Mouse (Mus musculus) limb, embryonic 15.5 days (tissue): ENCODE measurements around the gene Hexb. TPM values are rescaled to one million over a fixed set of nuclear protein-coding genes. Genes with fewer than 3 reads are reported as not detected.
A peak's percentile ranks its signal among the peaks of the same experiment; 100 is the strongest.
"Not testable (repeated sequence)": the region's sequence is repeated elsewhere in the genome, so short reads cannot be mapped to it uniquely, and the experiment has no call there.

ENCODE experiments used
- ATAC-seq: fragments of 200-750 bp; cut with Nextera tagmentation; 2 replicates; pipeline ENCODE4 v1.8.0; 2017; ENCODE audit warnings: low read depth, moderate TSS enrichment; ENCODE audit not compliant: insufficient number of reproducible peaks, low FRiP score, low TSS enrichment
- H3K27ac ChIP-seq: fragments of 300-500 bp; sonication (generic); 2 replicates; pipeline ENCODE4 v1.5.1; 2015; ENCODE audit warnings: moderate library complexity, mild to moderate bottlenecking, inconsistent platforms
- H3K27me3 ChIP-seq: fragments of 300-500 bp; sonication (generic); 2 replicates; pipeline ENCODE4 v1.6.1; 2015; ENCODE audit warnings: inconsistent platforms
- H3K36me3 ChIP-seq: fragments of 300-500 bp; sonication (generic); 2 replicates; pipeline ENCODE4 v1.6.1; 2015; ENCODE audit warnings: inconsistent platforms
- H3K4me1 ChIP-seq: fragments of 300-500 bp; sonication (generic); 2 replicates; pipeline ENCODE4 v1.6.1; 2015; ENCODE audit warnings: inconsistent platforms
- H3K4me2 ChIP-seq: fragments of 300-500 bp; sonication (generic); 2 replicates; pipeline ENCODE4 v1.6.1; 2015; ENCODE audit warnings: mild to moderate bottlenecking, inconsistent platforms
- H3K4me3 ChIP-seq: fragments of 300-500 bp; sonication (generic); 2 replicates; pipeline ENCODE4 v1.5.1; 2015; ENCODE audit warnings: mild to moderate bottlenecking, inconsistent platforms
- H3K9ac ChIP-seq: fragments of 300-500 bp; sonication (generic); 2 replicates; pipeline ENCODE4 v1.6.1; 2015; ENCODE audit warnings: inconsistent platforms
- H3K9me3 ChIP-seq: fragments of 300-500 bp; sonication (generic); 2 replicates; pipeline ENCODE4 v1.6.1; 2016; ENCODE audit warnings: inconsistent platforms
- WGBS: fragments of 180-500 bp; shearing (Covaris S2); methylation state at CpG from one replicate; pipeline ENCODE4 v1.1.7; 2015; 5-methylcytosine and 5-hydroxymethylcytosine counted together
- polyA plus RNA-seq: library from polyadenylated mRNA; unstranded; fragments of >200 nt; fragmentation: Nextera tagmentation; extraction: Ambion mirVana; gene quantifications from 2 replicates; pipeline ENCODE4 v1.2.1, GENCODE M21; 2015

Gene Hexb
- polyA plus RNA-seq, 1 experiment from 2014 or later: 63.1 TPM

DNA sequence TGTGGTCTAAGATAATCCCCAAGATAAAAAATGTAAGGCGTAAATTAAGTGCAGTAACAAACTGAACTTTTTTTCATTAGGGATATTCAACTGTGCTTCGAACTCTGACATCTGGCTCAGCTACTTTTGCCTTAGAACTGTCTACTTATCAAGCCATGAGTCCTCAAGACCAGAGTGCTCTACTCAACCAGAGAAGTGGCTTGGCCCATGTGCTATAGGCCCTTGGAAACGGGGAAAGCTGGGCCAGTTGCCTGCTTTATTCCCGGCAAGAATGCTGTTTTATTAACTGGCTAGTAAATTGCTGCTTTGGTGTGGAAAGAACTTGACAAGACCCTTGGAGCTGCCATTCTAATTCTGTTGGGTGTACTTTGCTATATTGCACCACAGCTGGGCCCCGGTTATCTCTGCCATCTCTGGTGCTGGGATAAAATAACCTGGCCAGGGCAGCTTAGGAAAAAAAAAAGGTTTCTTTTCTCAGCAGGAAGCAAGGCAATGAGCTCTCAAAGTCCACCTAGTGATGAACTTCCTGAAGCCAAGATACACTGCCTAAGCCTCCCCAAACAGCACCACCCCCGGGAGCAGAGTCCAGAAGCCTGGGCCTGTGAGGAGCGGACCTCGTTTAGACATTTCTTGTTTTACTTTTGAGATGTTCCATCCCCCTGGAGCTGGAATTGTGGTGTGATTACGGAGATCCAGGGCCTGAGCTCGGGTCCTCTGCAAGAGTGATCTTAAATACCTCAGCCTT, 22.5 kb downstream of the Hexb start:
- no peak overlapping the region for H3K9ac ChIP-seq
- H3K36me3 ChIP-seq: peaks cover 87% of the 10 kb centered on the region
- H3K4me1 ChIP-seq: no peaks in the 10 kb centered on the region
- no peaks in the 10 kb centered on the region for H3K27me3 ChIP-seq
- 74% methylated on average over 10 of the region's 10 CpGs for WGBS
- no peak for ATAC-seq
- H3K9me3 ChIP-seq: no peaks in the 10 kb centered on the region
- H3K4me3 ChIP-seq: no peak overlapping the region
- H3K27ac ChIP-seq: no peak overlapping the region
- no peak overlapping the region for H3K4me2 ChIP-seq

DNA sequence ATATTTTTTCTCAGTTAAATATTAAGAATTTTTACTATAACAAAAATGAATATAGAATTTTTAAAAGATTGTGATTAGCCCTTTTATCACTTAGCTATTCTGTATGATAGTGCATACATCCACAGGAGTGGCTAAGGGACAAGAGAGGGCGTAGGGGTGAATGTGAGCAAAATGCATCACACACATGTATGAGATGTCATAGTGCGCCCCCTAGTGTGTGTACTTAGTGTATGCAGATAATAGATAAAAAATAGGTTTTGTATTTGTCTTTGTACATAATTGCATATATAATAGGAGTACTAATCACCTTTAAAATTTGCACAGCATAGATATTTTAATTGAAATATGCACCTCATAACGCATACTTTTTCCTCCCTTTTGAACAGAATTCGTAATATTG, 52.3 kb downstream of the Hexb start:
- H3K36me3 ChIP-seq: peaks cover 56% of the 10 kb centered on the region
- H3K27me3 ChIP-seq: no peaks in the 10 kb centered on the region
- 63% methylated on average over 4 of the region's 4 CpGs for WGBS
- H3K4me2 ChIP-seq: no peak overlapping the region
- no peak overlapping the region for H3K9ac ChIP-seq
- no peak for ATAC-seq
- no peak overlapping the region for H3K4me3 ChIP-seq
- H3K9me3 ChIP-seq: no peaks in the 10 kb centered on the region
- H3K4me1 ChIP-seq: no peaks in the 10 kb centered on the region
- no peak overlapping the region for H3K27ac ChIP-seq

DNA sequence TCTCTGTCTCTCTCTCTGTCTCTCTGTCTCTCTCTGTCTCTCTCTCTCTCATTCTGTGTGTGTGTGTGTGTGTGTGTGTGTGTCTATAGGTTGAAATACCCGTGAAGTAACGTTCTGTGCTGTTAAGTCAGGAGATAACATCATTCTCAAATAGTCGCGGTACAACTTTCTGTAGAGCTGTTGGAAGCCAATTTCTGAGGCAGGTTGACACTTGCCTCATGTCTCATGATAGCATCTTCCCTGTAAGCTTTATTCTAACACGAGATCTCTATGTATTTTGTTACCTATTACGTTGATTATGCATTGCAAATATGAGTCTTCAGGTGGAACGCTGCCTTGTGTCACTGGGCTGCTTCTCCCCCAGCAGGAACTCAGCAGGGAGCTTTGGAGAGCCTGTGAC, 55.8 kb downstream of the Hexb start:
- Histone ChIP-seq H3K9ac (no peak overlapping the region), H3K4me2 (no peak overlapping the region), H3K4me1 (peaks cover 7% of the 10 kb centered on the region; the same call in 1 of the 2 replicates), H3K9me3 (no peaks in the 10 kb centered on the region), H3K27me3 (no peaks in the 10 kb centered on the region), H3K27ac (no peak overlapping the region), H3K36me3 (peaks cover 28% of the 10 kb centered on the region), H3K4me3 (no peak overlapping the region)
- WGBS: 82% methylated on average over 7 of the region's 7 CpGs
- no peak for ATAC-seq

DNA sequence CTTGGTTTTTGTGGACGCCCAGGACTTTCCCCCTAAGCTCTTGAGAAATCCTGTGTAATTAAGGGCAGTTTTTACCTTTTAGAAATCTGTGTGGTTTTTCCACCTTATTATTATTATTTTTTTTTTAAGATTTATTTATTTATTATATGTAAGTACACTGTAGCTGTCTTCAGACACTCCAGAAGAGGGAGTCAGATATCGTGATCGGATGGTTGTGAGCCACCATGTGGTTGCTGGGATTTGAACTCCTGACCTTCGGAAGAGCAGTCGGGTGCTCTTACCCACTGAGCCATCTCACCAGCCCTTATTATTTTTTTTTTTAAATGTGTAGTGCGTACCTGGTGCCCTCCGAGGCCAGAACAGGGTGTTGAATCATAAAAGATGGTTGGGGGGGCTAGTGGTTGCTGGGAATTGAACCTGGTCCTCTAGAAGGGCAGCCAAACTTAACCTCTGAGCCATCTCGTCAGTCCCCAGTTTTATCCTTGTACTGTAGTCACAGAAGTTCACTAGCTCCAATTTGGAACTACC, 59.7 kb downstream of the Hexb start:
- H3K4me1 ChIP-seq, H3K27me3 ChIP-seq, ATAC-seq, H3K9me3 ChIP-seq: not testable (repeated sequence)
- Histone ChIP-seq H3K36me3 (peaks cover 20% of the 10 kb centered on the region), H3K4me2 (peak overlapping the region; percentile 47), H3K4me3 (peak overlapping the region; percentile 92), H3K9ac (peak overlapping the region; percentile 87; the same call in 1 of the 2 replicates), H3K27ac (peak overlapping the region; percentile 88)
- 34% methylated on average over 8 of the region's 8 CpGs for WGBS

DNA sequence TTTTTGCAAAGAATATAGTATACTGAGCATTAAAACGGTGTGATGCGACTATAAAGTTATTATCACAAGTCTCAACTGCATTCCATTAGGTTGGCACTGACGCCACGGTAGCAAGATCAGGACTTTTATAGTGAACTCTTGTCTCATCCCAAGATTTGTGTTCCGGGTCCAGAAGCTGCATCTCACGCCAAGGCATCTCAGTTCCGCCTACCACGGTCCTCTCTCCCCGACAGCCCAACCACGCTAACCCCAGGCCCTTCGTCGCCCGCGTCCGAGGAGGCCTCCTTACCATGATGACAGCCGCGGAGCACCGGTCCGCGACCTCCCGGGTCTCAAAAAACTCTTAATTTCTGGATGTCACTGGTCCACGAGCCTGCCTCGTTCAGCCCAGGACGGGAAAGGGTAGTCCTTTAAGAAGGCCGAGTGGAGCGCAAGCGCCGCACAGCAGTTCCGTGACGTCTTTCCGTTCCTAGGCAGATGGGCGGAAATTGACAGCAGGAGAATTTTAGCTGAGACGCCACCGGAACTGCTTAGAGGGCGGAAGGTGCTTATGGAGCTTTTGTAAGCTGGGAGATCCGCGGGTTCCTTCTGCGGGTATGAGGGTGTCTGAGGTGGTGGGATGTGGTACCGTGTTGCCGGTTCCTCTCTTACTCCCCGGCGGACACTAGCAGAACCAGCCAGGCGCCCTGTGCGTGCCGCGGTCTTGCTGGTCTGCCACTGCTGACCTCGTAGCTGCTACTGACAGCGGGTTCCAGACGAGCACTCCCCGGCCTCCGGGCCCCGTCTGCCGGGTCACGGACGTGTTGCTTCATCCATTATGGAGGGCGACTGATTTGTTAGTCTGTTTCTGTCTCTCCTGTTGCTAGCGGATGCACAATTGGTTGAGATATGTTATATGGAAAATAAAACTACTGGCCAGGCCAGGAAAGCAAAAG, 60.4 kb downstream of the Hexb start, which contains the start of the genes Gfm2 and Nsa2:
Gfm2 (plus strand) TSS at position 472 of the 935 bp plus-strand sequence.
Nsa2 (minus strand) TSS at position 472 of the 935 bp plus-strand sequence.
- WGBS: under 1% methylated on average over 57 of the region's 57 CpGs
- Histone ChIP-seq H3K27me3 (no peaks in the 10 kb centered on the region), H3K4me2 (peak within 1 kb of the TSS; percentile 47), H3K9me3 (no peaks in the 10 kb centered on the region), H3K27ac (peak within 1 kb of the TSS; percentile 88), H3K36me3 (peaks cover 17% of the 10 kb centered on the region), H3K4me1 (peaks cover 7% of the 10 kb centered on the region; the same call in 1 of the 2 replicates), H3K4me3 (peak within 1 kb of the TSS; percentile 92), H3K9ac (peak within 1 kb of the TSS; percentile 87)
- peak; percentile 94 for ATAC-seq

- not testable (repeated sequence) for H3K4me2 ChIP-seq, H3K27me3 ChIP-seq, H3K4me1 ChIP-seq, H3K9ac ChIP-seq, H3K9me3 ChIP-seq, H3K27ac ChIP-seq, ATAC-seq, H3K4me3 ChIP-seq
- no CpG with 5 or more reads among the region's 2 CpGs for WGBS
- peaks cover 23% of the 10 kb centered on the region for H3K36me3 ChIP-seq
These were observed 67.7 kb downstream of the Hexb start for GRCm38 (mm10) chr13:97130413-97130812.

DNA sequence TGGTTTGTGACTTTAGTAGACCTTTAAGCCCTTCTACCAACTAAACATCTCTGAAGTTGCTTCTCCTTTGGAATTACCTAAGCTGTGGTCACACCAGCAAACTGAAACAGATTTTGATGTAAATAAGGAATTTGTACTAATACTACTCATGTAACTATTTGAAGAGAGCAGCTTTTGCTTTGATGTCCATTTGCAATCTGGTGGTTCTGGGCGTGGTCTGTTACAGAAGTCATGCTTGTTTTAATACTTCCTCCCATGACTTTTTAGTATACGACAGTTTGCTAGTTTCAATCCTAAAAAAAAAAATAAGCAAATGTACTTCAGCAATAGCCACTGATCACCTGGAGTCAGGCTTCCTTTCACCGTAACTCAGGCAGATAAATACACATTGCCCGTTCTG, 68.5 kb downstream of the Hexb start:
- H3K4me2 ChIP-seq, H3K9me3 ChIP-seq, ATAC-seq, H3K4me1 ChIP-seq, H3K27ac ChIP-seq, H3K9ac ChIP-seq, H3K27me3 ChIP-seq, H3K4me3 ChIP-seq: not testable (repeated sequence)
- 95% methylated on average over 4 of the region's 4 CpGs for WGBS
- peaks cover 20% of the 10 kb centered on the region for H3K36me3 ChIP-seq

Other genes starting within 250 kb of the Hexb start
- not detected in 2 replicates for gene 1700029F12Rik, start 164.0 kb downstream of the Hexb start, polyA plus RNA-seq
- gene Fam169a, start 131.1 kb downstream of the Hexb start, polyA plus RNA-seq: 1.2 and 1.6 TPM in 2 replicates
- 3.5 and 4.5 TPM in 2 replicates for gene Gm6169, start 99.1 kb downstream of the Hexb start, polyA plus RNA-seq
- 25.9 and 26.9 TPM in 2 replicates for gene Gfm2, start 60.4 kb downstream of the Hexb start, polyA plus RNA-seq
- gene Nsa2, start 60.4 kb downstream of the Hexb start, polyA plus RNA-seq: 58.6 and 59.8 TPM in 2 replicates
- 6.1 and 10.4 TPM in 2 replicates for gene Enc1, start 42.7 kb upstream of the Hexb start, polyA plus RNA-seq